Mouse (Mus musculus): ENCODE data around the gene Cald1.

DNA sequence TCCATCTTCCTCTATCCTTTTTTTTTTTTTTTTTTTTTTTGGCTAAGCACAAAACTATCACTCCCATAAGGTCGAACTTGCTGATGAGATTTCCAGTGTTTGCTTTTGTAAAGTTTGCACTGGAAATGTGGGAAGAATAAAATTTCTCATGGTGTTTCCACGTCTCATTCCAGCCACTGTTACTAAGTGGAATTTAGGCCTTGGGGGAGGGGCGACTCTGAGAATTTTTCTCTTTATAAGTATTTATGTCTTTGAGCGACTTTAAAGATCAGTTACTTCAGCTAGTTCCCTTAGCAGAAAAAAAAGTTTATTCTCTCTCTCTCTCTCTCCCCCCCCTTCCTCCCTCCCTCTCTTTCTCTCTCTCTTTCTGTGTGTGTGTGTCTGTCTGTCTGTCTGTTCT is 8.1 kb downstream of the Cald1 start:
- TF ChIP-seq CTCF (IDR thresholded peaks at IDR 0.05; ENCODE audit: low read depth) (no peak), EP300 (optimal IDR thresholded peaks at IDR 0.05) (no peak)
